Mouse (Mus musculus) ES-E14 (cell line): ENCODE results near the gene Kcnt2.

Experiments
- CHD2 ChIP-seq: IDR thresholded peaks from 2 replicates; pipeline ENCODE4 v1.6.1; 2014; ENCODE audit warnings: mild to moderate bottlenecking, low read depth, low read length, inconsistent platforms
- MAFK ChIP-seq: IDR thresholded peaks from 2 replicates; pipeline ENCODE4 v1.6.1; 2014; ENCODE audit warnings: mild to moderate bottlenecking, low read depth, low read length, inconsistent platforms; ENCODE audit not compliant: insufficient read depth
- ZC3H11A ChIP-seq: IDR thresholded peaks from 2 replicates; pipeline ENCODE4 v1.6.1; 2012; ENCODE audit warnings: low read depth, mild to moderate bottlenecking, inconsistent platforms, low read length, borderline replicate concordance
- ZNF384 ChIP-seq: IDR thresholded peaks from 2 replicates; pipeline ENCODE4 v1.6.1; 2012; ENCODE audit warnings: low read depth, low read length, inconsistent platforms

GRCm38 (mm10) chr1:140438176-140438575 is 192.2 kb downstream of the Kcnt2 start:
- TF ChIP-seq ZNF384 (no peak), ZC3H11A (no peak), MAFK (no peak), CHD2 (no peak)
